Mouse (Mus musculus) C2C12 (cell line): ENCODE measurements around the gene St3gal2. TPM values are rescaled to one million over a fixed set of nuclear protein-coding genes. Genes with fewer than 3 reads are reported as not detected.

Experiments
- H3K27me3 ChIP-seq: one replicate; pipeline ENCODE4 v1.6.1; 2011; ENCODE audit not compliant: control insufficient read depth, insufficient read depth, insufficient read length
- H3K36me3 ChIP-seq: one replicate; pipeline ENCODE4 v1.6.1; 2011; ENCODE audit not compliant: control insufficient read depth, insufficient read depth
- H3K4me3 ChIP-seq: one replicate; pipeline ENCODE4 v1.5.1; 2011; ENCODE audit warnings: mild to moderate bottlenecking, control low read depth; ENCODE audit not compliant: poor library complexity, insufficient read depth, severe bottlenecking
- H3K79me2 ChIP-seq: one replicate; pipeline ENCODE4 v1.6.1; 2011; ENCODE audit not compliant: control insufficient read depth, insufficient read depth
- H3K79me3 ChIP-seq: one replicate; pipeline ENCODE4 v1.6.1; 2011; ENCODE audit warnings: low read depth, control low read depth
- H3ac ChIP-seq: one replicate; pipeline ENCODE3; 2011; ENCODE audit warnings: low read depth; ENCODE audit not compliant: control insufficient read depth, insufficient read length
- CEBPB ChIP-seq: IDR thresholded peaks from one replicate; pipeline ENCODE4 v1.6.1; 2011; ENCODE audit warnings: low read depth, mild to moderate bottlenecking, control low read depth, moderate library complexity
- CTCF ChIP-seq: IDR thresholded peaks from one replicate; pipeline ENCODE4 v1.5.1; 2011; ENCODE audit not compliant: control insufficient read depth, insufficient read depth, insufficient read length
- FOSL1 ChIP-seq: IDR thresholded peaks from one replicate; pipeline ENCODE4 v1.8.0; 2011; ENCODE audit warnings: mild to moderate bottlenecking, low read length; ENCODE audit not compliant: poor library complexity, insufficient read depth, severe bottlenecking
- MAX ChIP-seq: IDR thresholded peaks from one replicate; pipeline ENCODE4 v1.6.1; 2011; ENCODE audit warnings: mild to moderate bottlenecking, control low read depth
- MYOD1 ChIP-seq: IDR thresholded peaks from one replicate; pipeline ENCODE4 v1.6.1; 2011; ENCODE audit warnings: low read depth; ENCODE audit not compliant: control insufficient read depth, insufficient read length
- MYOG ChIP-seq: IDR thresholded peaks from one replicate; pipeline ENCODE4 v1.6.1; 2011; ENCODE audit not compliant: control insufficient read depth, insufficient read length; ENCODE audit errors: extremely low read depth
- USF1 ChIP-seq: IDR thresholded peaks from one replicate; pipeline ENCODE4 v1.6.1; 2011; ENCODE audit warnings: low read depth, mild to moderate bottlenecking, control low read depth, moderate library complexity
- polyA plus RNA-seq: library from polyadenylated mRNA; unstranded; fragments of >200 nt; fragmentation: generic; extraction: Trizol; gene quantifications from one replicate; pipeline ENCODE4 v1.2.1, GENCODE M21; 2012; ENCODE audit warnings: missing spikeins

St3gal2 gene
- polyA plus RNA-seq, 1 experiment: 23.3 TPM

- H3K79me2 ChIP-seq: no peaks in the 10 kb centered on the region
- H3K79me3 ChIP-seq: no peaks in the 10 kb centered on the region
- TF ChIP-seq CTCF: no peak
- peak; percentile 72 for TF ChIP-seq USF1
- no peak for TF ChIP-seq MAX
- H3K27me3 ChIP-seq: no peaks in the 10 kb centered on the region
- H3K36me3 ChIP-seq: peaks cover 60% of the 10 kb centered on the region
- H3ac ChIP-seq: no peak overlapping the region
- H3K4me3 ChIP-seq: no peak overlapping the region
Observed at GRCm38 (mm10) chr8:110963051-110963450, 43.3 kb downstream of the St3gal2 start.

DNA sequence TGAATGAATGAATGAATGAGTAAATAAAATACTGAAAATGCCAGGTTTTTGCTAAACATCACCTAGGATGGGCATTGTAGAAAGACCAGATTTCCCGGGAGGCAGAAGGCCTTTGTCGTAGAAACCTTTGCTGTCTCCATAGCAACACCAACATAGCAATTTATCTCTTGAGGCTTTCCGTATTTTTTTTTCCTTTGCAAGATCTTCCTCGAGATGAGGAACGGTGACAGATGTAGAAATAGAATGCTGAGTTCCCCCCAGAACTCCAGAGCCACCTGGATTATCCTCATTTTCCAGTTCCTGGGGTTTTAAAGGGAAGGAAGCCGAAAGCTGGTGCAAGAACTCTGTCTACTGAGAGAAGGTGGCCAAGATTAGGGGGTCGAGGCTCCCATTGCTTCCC is 44.9 kb downstream of the St3gal2 start:
- Histone ChIP-seq H3K36me3 (peaks cover 58% of the 10 kb centered on the region), H3K79me2 (no peaks in the 10 kb centered on the region), H3K79me3 (no peaks in the 10 kb centered on the region), H3K4me3 (no peak overlapping the region), H3K27me3 (no peaks in the 10 kb centered on the region), H3ac (no peak overlapping the region)
- TF ChIP-seq USF1: no peak
- no peak for TF ChIP-seq CTCF
- no peak for TF ChIP-seq MYOG
- TF ChIP-seq CEBPB: no peak
- no peak for TF ChIP-seq MAX
- TF ChIP-seq FOSL1: no peak
- TF ChIP-seq MYOD1: no peak

DNA sequence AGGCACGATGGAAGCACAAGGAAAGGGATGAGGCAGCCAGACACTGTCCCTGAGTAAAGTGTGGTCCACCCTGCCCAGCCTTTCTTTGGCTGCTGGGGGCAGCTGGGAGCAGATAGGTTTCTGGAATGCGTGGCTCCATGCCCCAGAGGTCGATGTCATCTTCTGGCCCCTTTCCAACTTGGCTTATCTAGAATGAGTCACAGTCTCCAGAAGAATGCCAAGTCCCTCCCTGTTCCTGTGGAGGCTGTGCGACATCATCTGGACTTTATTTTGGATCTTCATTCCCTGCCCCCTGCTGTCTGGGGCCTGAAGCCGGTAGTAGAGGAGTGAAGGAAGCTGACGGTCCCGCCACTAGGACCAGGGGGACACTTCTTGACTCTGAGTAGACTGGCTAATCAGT is 45.9 kb downstream of the St3gal2 start:
- no peak overlapping the region for H3ac ChIP-seq
- H3K79me3 ChIP-seq: no peaks in the 10 kb centered on the region
- no peaks in the 10 kb centered on the region for H3K79me2 ChIP-seq
- peaks cover 60% of the 10 kb centered on the region for H3K36me3 ChIP-seq
- H3K4me3 ChIP-seq: no peak overlapping the region
- no peaks in the 10 kb centered on the region for H3K27me3 ChIP-seq
- TF ChIP-seq CEBPB: no peak
- TF ChIP-seq FOSL1: peak; percentile 47
- TF ChIP-seq CTCF: no peak
- no peak for TF ChIP-seq MYOG
- no peak for TF ChIP-seq USF1
- no peak for TF ChIP-seq MAX
- peak; percentile 31 for TF ChIP-seq MYOD1

DNA sequence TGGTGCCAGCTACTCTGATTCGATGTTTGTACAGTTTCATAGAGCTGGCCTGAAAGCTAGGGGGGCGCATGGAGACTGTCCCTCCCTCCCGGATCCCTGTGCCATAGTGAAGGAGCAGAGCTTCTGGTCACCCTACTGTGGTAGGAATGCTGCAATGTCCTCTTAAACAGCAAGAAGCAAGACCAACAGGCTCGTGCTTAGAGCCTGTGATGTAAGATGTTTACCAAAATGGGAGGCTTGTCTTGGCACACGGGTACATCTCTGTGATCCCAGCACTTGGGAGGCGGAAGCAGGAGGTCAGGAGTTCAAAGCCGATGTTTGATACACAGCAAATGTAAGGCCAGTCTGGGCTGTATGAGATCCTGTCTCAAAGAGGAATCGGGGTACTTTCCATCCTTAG is 46.9 kb downstream of the St3gal2 start:
- TF ChIP-seq CEBPB (no peak), CTCF (no peak), USF1 (no peak), FOSL1 (no peak), MYOD1 (no peak), MYOG (no peak), MAX (no peak)
- peaks cover 69% of the 10 kb centered on the region for H3K36me3 ChIP-seq

DNA sequence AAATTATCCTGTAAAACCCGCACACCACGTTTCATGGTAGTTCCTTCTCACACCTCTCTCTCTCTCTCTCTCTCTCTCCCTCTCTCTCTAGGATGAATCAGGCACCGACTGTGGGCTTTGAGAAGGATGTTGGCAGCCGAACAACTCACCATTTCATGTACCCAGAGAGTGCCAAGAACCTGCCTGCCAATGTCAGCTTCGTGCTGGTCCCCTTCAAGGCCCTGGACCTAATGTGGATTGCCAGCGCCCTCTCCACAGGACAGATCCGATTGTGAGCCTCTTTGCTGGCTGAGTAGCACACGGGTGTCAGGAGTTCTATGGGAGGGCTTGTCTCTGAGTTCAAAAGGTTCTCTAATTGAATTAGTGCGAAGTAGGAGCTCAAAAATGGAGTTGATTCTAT is 47.6 kb downstream of the St3gal2 start:
- H3ac ChIP-seq: no peak overlapping the region
- no peak overlapping the region for H3K4me3 ChIP-seq
- H3K79me2 ChIP-seq: no peaks in the 10 kb centered on the region
- no peaks in the 10 kb centered on the region for H3K27me3 ChIP-seq
- H3K79me3 ChIP-seq: no peaks in the 10 kb centered on the region
- peaks cover 67% of the 10 kb centered on the region for H3K36me3 ChIP-seq
- TF ChIP-seq FOSL1 (no peak), MAX (no peak), CEBPB (no peak), USF1 (no peak), MYOD1 (no peak), MYOG (no peak), CTCF (no peak)

More for the DNA sequence above, 46.9 kb downstream of the St3gal2 start:
- no peaks in the 10 kb centered on the region for H3K27me3 ChIP-seq
- H3K79me3 ChIP-seq: no peaks in the 10 kb centered on the region
- H3K4me3 ChIP-seq: no peak overlapping the region
- no peak overlapping the region for H3ac ChIP-seq
- H3K79me2 ChIP-seq: no peaks in the 10 kb centered on the region
